Mouse (Mus musculus): ENCODE data around the gene Gm10715.
"Not testable (repeated sequence)": the region's sequence is repeated elsewhere in the genome, so short reads cannot be mapped to it uniquely, and the experiment has no call there.

GRCm38 (mm10) chr9:3023985-3024648, 12.6 kb upstream of the Gm10715 start:
- not testable (repeated sequence) for TF ChIP-seq CTCF (IDR thresholded peaks at IDR 0.05; ENCODE audit: control insufficient read depth, insufficient read depth, insufficient read length); MYOG (IDR thresholded peaks at IDR 0.05; ENCODE audit: control insufficient read depth, extremely low read depth, insufficient read length); USF1 (IDR thresholded peaks at IDR 0.05; ENCODE audit: low read depth); MAX (IDR thresholded peaks at IDR 0.05); CEBPB (IDR thresholded peaks at IDR 0.05; ENCODE audit: low read depth); MYOD1 (IDR thresholded peaks at IDR 0.05; ENCODE audit: control insufficient read depth, insufficient read length, low read depth)
